Mouse (Mus musculus) thymus, postnatal 25 days (tissue): Measurements from ENCODE around the gene Gbf1.

ENCODE experiments used
- DNase-seq: peaks from one replicate; pipeline ENCODE4 v3.0.0; 2022

The Gbf1 gene

GRCm38 (mm10) chr19:46226295-46226694 is 74.0 kb downstream of the Gbf1 start:
- no peak for DNase-seq

GRCm38 (mm10) chr19:46227300-46227699 is 75.0 kb downstream of the Gbf1 start:
- no peak for DNase-seq

- DNase-seq, result no peak
Observed at GRCm38 (mm10) chr19:46234450-46234849, 82.1 kb downstream of the Gbf1 start.

- DNase-seq, result no peak
Observed at GRCm38 (mm10) chr19:46236658-46237057, 84.3 kb downstream of the Gbf1 start.

GRCm38 (mm10) chr19:46240246-46240645 is 87.9 kb downstream of the Gbf1 start:
- no peak for DNase-seq

GRCm38 (mm10) chr19:46242416-46242815 is 90.1 kb downstream of the Gbf1 start:
- no peak for DNase-seq

GRCm38 (mm10) chr19:46244628-46245027 is 92.3 kb downstream of the Gbf1 start:
- no peak for DNase-seq

- DNase-seq, result peak; percentile 7
Observed at GRCm38 (mm10) chr19:46248991-46249390, 96.7 kb downstream of the Gbf1 start.

- peak; percentile 33 for DNase-seq
Observed at GRCm38 (mm10) chr19:46254163-46254752, 101.9 kb downstream of the Gbf1 start.

GRCm38 (mm10) chr19:46264762-46265161 is 112.5 kb downstream of the Gbf1 start:
- no peak for DNase-seq

- DNase-seq, result peak; percentile 40
Observed at GRCm38 (mm10) chr19:46275307-46275706, 123.0 kb downstream of the Gbf1 start.

GRCm38 (mm10) chr19:46282081-46282849 is 130.0 kb downstream of the Gbf1 start:
- DNase-seq, result peak; percentile 37

- no peak for DNase-seq
Observed at GRCm38 (mm10) chr19:46284686-46285085, 132.4 kb downstream of the Gbf1 start.

- DNase-seq, result no peak
Observed at GRCm38 (mm10) chr19:46285631-46286030, 133.3 kb downstream of the Gbf1 start.

GRCm38 (mm10) chr19:46286047-46286446 is 133.7 kb downstream of the Gbf1 start:
- DNase-seq, result no peak

GRCm38 (mm10) chr19:46286926-46287325 is 134.6 kb downstream of the Gbf1 start:
- DNase-seq, result no peak

GRCm38 (mm10) chr19:46287566-46287965 is 135.3 kb downstream of the Gbf1 start:
- DNase-seq, result no peak

GRCm38 (mm10) chr19:46290535-46291105 is 138.3 kb downstream of the Gbf1 start:
- DNase-seq, result no peak

GRCm38 (mm10) chr19:46296938-46297337 is 144.6 kb downstream of the Gbf1 start:
- DNase-seq, result no peak

- no peak for DNase-seq
Observed at GRCm38 (mm10) chr19:46300294-46301045, 148.2 kb downstream of the Gbf1 start.

GRCm38 (mm10) chr19:46302551-46302950 is 150.2 kb downstream of the Gbf1 start:
- no peak for DNase-seq

- no peak for DNase-seq
Observed at GRCm38 (mm10) chr19:46303251-46304215, 151.2 kb downstream of the Gbf1 start.
